Mouse (Mus musculus) left cerebral cortex, postnatal 10 days (tissue): Measurements from ENCODE around the gene Eif4g3. TPM values are rescaled to one million over a fixed set of nuclear protein-coding genes. Genes with fewer than 3 reads are reported as not detected.

Source experiments
- DNase-seq, 2 experiments: peaks; one replicate each; pipeline ENCODE4 v3.0.0; 2021 to 2022; ENCODE audit warnings: low spot score in 2 of 2, mixed read lengths in 1 of 2; ENCODE audit errors: extremely low spot score in 1 of 2
- intact Hi-C: fragments of 180-260 bp; cut with DNase I; formaldehyde crosslinking; loops from one replicate; pipeline ENCODE4 v1.15.1; 2025
- total RNA-seq, 2 experiments: library from RNA; stranded (reverse); gene quantifications; 2 replicates each; pipeline ENCODE4 v1.2.3; 2021

Eif4g3 gene
- total RNA-seq, 2 experiments from 2014 or later = 198 to 199 TPM

GRCm38 (mm10) chr4:137982869-137983268 lies 10.0 kb upstream of the Eif4g3 start:
- DNase-seq = no peak
- intact Hi-C loops = no loop called here

DNA sequence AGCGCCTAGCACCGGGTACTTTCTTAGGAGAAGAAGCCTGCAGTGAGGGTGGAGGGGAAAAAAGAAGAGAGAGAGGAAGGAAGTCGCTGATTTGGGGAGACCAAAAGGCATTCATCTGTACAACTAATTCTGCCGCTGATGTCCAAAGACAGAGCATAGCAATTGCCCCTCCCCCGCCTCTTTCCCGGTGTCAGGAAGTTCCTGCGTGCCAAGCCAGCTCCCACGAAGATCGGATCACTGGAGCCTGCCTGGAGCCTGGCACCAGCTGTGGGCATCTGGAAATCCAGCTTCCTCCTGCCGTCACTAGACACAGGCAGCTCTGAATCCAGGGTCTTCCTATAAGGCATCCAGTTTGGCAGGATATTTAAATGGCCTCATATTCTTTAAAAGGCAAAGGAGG lies 8.6 kb upstream of the Eif4g3 start:
- peak in 1 of 2 experiments; percentile 76 for DNase-seq
- intact Hi-C loops = no loop called here

GRCm38 (mm10) chr4:137984746-137985145 lies 8.1 kb upstream of the Eif4g3 start:
- intact Hi-C loops = no loop called here
- no peak for DNase-seq

DNA sequence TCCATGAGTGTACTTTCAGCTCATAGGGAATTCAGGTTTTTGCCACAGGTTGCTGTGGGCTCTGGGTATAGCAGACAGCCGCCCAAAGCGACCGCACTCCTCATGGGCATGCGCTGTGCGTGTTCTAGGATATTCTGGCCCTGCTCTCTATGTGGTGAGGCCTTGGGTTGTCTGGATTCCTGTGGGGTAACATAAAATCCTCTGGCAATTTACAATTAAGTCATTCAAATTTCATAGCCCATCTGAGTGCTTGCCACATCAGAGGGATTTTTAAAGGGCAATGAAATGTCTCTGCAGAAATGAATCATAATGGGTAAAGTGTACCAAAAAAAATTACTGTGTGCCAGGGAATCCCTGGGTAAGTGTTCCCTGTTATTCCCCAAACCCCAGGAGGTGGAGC lies 3.4 kb upstream of the Eif4g3 start:
- DNase-seq = no peak
- intact Hi-C loops = no loop called here

GRCm38 (mm10) chr4:137990433-137990832 lies 2.4 kb upstream of the Eif4g3 start:
- intact Hi-C loops = loop anchor here (10.0 kb wide), 1 partner anchor 114 kb away; no protein-coding TSS in a partner anchor
- no peak for DNase-seq

DNA sequence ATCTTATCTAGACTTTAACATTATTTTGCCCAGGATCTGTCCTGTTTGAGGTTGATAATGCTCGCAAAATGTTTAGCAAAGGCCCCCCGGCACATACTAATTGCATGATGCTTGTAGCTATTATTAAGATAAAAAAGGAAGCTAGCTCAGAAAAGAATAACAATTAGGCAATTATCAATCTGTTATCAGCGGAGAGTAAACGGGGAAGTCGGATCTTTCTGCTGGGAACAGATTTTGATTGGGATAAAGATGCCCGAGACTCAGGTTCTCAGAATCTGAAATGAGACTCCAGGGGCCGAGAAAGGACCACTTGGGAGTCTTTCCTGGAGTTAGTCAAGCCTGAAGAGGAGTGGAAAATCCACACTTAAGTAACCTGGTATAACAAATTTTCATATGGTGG lies 1.6 kb upstream of the Eif4g3 start:
- no peak for DNase-seq
- intact Hi-C loops = loop anchor here (10.0 kb wide), 1 partner anchor 114 kb away; no protein-coding TSS in a partner anchor

- intact Hi-C loops = loop anchor here (10.0 kb wide), 1 partner anchor 111 kb away; no protein-coding TSS in a partner anchor
- peak; percentile 99 to 100 for DNase-seq
Observed at GRCm38 (mm10) chr4:137993291-137993758, 503 bp downstream of the Eif4g3 start.

- DNase-seq = no peak
- intact Hi-C loops = loop anchor here (10.0 kb wide), 1 partner anchor 111 kb away; no protein-coding TSS in a partner anchor
Observed at GRCm38 (mm10) chr4:137993821-137994561, 1.2 kb downstream of the Eif4g3 start.

DNA sequence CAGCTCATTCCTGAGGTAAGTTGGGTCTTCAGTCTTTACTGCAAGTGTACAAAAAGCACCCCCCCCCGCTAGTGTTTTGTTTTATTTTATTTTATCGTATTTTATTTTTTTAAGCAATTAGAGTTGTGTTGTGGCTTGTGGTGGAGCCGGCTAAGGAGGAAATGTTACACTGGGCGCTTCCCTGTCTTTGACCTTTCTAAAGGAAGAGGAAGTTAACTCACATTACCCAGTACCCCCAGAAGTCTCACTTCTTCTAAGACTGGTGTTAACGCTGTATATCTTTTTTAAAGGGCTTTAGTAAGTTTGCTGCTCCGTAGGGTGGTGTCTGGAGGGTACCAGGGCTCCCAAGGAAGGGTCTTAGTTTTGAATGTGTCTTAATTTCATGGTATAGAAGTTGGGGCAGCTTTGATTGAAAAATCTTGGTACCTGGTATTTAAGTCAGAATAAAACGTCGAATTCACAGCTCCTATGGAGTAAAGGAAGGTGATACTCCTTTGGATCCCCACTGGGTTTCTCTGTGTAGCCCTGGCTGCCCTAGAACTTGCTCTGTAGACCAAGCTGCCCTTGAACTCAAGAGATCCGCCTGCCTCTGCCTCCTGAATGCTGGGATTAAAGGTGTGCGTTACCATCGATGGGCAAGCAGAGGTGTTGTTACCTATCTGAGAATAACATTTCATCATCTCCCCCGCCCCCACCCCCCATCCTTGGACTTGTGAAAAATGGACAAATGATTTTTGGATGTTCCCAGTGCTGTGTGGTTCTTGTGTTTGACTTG lies 1.9 kb downstream of the Eif4g3 start:
- intact Hi-C loops = loop anchor here (10.0 kb wide), 1 partner anchor 110 kb away; no protein-coding TSS in a partner anchor

DNA sequence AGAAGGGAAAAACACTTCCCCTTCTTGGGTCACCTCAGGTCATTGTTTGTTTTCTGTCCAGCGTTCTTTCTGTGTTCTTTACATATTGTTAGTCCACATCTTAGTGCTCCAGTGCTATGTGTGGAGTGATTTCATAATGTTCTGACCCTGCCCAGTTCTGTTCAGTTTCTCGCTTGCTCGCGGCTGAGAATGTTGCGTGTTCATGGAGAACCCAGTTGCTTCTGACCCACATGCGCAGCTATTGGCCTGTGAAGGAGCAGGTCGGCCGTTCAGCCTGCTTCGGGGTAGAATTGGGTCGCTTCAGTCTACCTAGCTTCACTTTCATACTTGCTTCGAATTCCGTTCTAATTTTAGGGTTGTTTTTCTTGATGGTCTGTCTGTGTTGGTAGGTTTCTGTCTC lies 2.6 kb downstream of the Eif4g3 start:
- intact Hi-C loops = loop anchor here (10.0 kb wide), 1 partner anchor 109 kb away; no protein-coding TSS in a partner anchor

More for the DNA sequence above, 1.9 kb downstream of the Eif4g3 start:
- DNase-seq = no peak

DNA sequence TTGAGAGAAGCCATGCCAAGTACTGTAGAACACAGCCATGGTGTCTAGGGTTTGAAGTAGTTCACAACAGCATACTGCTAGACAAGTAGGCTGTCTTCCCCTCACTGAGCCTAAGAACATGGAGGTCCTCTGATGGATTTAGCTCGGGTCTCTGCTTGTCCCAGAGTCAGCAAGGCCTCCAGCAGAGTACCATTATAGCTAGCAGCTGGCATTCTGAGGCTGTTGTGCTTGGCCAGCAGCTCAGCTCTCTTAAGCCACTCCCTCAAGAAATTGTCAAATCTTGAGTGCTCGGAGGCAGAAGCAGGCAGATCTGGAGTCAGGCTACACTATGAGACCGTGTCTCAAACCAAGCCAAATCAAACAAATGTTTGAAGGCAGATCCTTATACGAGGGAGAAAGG lies 5.4 kb downstream of the Eif4g3 start:
- no peak for DNase-seq
- intact Hi-C loops = loop anchor here (10.0 kb wide), 1 partner anchor 107 kb away; no protein-coding TSS in a partner anchor

More for the DNA sequence above, 2.6 kb downstream of the Eif4g3 start:
- DNase-seq = no peak

DNA sequence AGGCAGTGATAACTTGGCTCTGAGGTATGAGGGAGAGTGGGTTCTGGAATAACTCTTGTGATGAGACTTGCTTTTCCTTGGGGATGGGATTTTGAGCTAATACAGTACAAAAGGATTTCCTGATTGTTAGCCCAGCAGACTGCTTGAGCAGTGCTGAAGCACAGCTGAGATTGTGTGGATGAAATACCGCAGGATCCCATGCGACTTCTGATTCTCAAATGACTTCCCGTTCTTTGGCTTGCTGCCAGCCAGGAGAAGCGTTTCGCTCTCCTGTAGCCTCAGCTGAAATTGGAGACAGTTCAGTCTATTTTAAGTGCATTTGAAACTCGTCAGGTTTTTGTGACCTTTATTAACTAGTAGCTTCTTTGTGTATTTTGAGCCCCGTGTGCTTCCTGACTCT lies 7.9 kb downstream of the Eif4g3 start:
- intact Hi-C loops = no loop called here
- peak in 1 of 2 experiments; percentile 64 for DNase-seq

GRCm38 (mm10) chr4:138003909-138004610 lies 11.2 kb downstream of the Eif4g3 start:
- DNase-seq = no peak
- intact Hi-C loops = no loop called here

DNA sequence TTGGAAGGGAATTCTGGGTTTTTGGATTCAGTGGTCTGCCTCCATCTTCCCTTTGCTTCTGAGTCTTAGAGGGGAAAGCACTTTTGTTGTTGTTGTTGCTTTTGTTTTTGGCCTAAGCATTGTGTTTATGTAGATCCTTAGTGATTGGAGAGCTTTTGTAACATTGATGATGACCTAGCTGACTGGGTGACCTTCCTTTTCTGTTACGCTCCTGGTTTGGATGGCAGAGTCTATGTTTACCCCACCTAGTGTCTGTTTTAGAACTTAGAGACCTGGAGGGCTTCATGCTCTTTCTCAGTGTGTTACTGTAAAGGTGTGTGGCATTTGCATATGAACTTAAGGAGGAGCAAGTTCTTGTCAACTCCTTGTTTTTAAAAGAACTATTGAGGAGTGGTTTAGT lies 13.0 kb downstream of the Eif4g3 start:
- no peak for DNase-seq
- intact Hi-C loops = no loop called here

DNA sequence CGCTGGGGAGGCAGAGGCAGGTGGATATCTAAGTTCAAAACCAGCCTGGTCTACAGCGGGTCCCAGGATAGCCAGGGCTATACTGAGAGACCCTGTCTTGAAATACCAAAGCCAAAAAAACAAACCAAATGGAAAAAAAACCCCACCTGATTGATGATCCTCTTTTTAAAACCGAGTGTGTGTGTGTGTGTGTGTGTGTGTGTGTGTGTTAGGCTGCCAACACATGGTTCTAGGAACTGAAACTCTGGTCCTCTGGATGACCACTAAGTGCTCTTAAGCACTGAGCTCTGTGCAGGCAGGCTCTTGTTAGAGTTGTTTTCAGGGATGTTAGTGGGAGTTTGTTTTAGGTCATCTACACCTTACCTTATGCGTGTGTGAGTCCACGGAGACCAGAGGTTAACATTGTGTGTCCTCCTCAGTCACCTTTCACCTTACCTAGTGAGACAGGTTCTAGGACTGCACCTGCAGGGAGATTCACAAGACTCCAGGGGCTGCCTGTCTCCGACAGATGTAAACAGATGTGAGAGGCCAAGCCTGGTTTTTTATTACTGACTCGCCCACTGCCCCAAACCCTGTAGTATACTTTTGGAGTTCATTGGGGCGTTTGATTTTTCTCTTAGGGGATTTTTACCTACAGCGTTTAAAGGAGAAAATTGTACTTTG lies 14.3 kb downstream of the Eif4g3 start:
- intact Hi-C loops = no loop called here
- no peak for DNase-seq

GRCm38 (mm10) chr4:138008646-138009045 lies 15.8 kb downstream of the Eif4g3 start:
- intact Hi-C loops = no loop called here

DNA sequence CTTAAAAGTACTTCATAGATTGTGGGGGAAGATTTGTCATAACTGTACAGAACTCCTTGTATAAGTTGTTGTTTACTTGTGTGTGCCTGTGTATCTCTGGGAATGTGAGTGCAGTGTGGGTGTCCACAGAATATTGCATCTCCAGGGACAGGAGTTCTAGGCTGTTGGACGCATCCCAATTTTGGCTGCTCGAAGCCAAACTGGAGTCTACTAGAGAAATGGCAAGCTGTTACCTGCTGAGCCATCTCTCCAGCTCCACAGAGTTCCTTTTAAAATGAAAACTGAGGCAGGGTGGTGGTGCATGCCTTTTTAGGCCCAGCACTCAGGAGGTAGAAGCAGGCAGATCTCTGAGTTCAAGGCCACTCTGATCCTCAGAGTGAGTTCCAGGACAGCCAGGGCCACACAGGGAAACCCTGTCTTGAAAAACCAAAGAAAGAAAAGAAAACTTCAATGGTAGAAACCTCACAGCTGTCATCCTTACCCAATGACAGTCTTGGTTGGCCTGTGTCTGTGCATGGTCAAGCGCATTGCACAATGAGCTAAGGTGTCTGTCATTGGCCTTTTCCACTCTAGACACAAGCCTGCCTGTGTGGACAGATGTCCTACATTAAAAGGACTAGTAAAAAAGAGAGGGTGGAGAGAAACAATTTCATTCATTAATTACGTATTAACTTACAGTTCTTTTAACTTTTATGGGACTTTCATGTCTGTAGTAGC lies 17.1 kb downstream of the Eif4g3 start:
- intact Hi-C loops = no loop called here
- no peak for DNase-seq

More at GRCm38 (mm10) chr4:138008646-138009045, 15.8 kb downstream of the Eif4g3 start:
- no peak for DNase-seq
